Mouse (Mus musculus): Measurements from ENCODE around the gene Ddx46.

DNA sequence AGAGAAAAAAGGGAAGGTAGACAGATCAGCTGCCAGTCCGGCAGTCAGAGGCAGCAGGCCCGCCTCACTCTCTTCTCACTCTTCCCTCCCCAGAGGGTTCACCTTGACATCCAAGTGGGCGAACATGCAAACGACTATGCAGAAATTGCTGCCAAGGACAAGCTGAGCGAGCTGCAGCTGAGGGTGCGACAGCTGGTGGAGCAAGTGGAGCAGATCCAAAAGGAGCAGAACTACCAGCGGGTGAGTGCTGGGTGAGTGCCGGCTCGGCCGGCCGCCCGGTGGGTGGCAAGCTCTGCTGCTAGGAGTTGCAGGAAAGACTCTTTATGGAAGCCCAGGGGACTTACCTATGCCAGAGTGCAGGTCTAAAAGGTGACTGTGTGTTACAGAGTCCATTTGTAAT lies 39.5 kb upstream of the Ddx46 start:
- TF ChIP-seq POLR2AphosphoS5 (IDR thresholded peaks at IDR 0.05; ENCODE audit: insufficient replicate concordance, low read depth, low read length) (no peak), CTCF (IDR thresholded peaks at IDR 0.05; ENCODE audit: low read depth, low read length) (no peak), GATA1 (IDR thresholded peaks at IDR 0.05; ENCODE audit: borderline replicate concordance, low read length) (no peak), TAL1 (conservative IDR thresholded peaks at IDR 0.05; ENCODE audit: low read depth, low read length) (no peak)

All from G1E (cell line).